Mouse (Mus musculus): ENCODE data around the gene Kdm2a.

Gene Kdm2a

DNA sequence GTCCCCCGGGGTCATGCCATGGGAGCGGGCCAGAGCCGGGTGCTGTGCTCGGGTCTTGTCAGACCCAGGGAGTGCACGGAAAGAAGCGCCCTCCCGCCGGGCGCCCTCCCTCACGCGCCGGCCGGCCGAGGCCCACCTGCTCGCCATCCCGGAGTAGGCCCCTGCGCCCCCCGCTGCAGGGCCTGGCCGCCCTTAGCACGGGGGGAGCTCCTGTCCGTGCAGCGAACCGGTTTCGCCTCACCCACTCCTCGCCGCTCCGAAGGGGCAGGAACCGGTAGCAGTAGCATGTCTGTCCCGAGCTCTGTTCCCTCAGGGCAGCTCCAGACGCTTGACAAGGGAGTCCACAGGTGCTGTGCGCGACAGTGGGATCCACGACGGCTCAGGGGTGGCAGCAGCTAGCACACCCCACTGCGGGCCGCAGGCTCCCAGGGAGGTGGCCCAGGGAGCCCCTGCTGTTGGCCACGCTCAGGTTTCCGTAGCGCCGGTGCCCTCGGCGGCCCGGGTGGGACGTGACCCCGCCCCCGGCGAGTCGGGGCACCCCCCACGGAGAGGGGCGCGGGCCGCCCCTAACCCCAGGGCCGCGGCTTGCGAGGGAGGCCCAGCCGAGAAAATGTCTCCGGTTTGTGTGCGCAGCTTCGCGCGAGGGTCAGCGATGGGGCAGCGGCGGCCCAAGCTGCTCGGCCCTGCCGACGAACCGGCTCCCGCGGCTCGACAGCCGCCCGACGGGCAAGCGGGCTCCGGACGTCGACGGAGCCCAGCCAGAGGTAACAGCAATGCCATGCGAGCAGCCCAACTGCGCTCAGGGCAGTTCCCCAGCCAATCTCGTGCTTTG is at the start of gene Kdm2a:
TSS of gene Kdm2a (minus strand) at position 488 of the 832 bp plus-strand sequence.
- peak; percentile 45 to 59 for DNase-seq

DNA sequence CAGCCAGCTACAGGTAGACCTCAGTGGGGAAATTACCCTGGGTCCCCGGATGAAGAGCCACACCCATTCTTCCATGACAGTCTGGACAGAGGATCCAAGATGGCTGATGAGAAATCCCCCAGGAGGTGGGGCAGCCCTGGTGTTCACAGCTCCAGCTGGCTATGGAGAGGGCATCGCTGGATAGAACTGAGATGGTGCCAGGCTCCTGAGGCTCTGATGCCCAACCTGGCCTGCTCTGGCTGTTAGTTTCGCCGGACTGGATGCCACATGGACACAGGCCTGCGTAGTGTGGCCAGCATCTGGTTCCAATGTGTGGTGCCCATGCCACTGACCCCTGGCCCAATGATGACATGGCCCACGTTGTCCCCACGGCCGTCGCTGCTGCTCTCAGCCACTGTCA is 49.4 kb upstream of the Kdm2a start:
- no peak for DNase-seq

DNA sequence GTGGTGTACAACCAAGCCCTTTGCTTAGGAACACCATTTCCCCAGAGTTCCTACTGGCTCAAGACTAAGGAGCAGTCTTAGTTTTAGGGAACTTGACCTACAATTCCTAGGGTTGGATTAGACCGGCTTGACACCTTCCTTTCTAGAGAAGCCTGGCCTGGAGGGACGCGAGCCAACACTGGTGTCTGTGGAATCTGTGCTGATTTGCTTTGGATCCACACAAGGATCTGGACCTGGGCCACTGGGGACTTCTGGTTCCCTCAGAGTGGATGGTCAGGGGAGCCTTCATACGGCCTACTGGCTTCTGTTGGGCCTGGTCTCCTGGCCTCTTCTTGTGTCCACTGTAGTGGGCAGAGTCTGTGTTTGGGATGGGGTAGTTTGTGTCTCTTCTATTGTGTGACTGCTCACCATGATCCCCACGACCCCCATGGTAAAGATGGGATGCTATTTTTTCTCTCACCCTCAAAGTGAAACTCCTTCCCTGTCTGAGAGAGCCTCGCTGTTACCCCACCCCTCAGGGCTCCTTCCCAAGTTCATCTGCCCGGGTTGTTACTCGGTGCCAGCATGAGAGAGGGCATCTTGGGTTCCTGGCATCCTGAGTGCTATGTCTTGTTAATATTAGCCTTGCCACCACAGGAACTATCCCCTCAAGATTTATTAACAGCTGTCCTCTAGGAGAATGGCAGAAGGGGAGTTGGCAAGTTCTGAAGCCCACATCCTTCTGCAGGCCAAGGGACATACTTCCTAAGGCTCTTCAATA is 48.8 kb upstream of the Kdm2a start:
- DNase-seq: no peak

DNA sequence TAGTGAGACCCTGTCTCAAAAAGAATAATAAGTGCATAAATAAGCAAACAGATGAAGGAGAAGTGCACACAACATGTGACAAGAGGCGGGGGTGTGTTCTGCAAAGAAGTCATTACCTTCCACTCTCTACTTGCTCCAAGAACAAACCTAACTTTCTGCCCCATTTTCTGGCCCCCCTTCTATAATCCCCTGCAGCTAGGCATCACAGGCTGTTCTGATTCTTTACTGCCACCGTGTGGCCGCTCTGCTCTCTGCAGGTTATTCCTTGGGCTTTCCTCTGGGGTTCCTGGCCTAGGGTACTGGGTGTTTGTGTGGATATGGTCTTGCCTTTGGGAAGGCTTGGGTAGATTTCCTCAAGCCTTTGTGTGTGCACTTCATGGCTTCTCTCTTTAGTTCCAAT is 44.3 kb upstream of the Kdm2a start:
- DNase-seq: peak; percentile 27 to 72

DNA sequence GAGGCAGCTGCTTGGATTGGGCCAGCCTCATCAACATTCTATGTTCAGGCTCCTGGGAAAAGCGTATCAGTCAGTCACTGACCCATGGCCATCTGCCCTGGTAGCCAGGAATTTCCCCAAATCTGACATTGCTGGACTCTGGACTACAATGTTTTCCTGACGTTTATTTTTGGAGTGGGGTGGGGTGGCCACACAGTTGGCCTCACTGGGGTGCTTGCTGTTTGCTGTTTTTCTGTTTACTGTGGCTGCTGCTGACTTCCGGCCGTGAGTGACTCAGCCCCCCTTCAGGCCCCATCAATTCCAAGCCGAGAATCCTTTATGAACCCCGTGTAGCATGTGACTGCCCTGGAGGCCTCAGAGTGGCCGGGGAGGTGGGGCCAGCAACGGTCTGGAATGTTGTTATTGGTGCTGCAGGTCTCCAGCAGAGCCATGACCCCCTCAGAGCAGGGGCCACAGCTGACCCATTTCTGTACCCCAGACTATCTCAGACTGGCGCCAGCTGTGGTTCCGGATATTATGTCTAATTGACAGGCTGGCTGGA is 43.6 kb upstream of the Kdm2a start:
- DNase-seq: no peak

DNA sequence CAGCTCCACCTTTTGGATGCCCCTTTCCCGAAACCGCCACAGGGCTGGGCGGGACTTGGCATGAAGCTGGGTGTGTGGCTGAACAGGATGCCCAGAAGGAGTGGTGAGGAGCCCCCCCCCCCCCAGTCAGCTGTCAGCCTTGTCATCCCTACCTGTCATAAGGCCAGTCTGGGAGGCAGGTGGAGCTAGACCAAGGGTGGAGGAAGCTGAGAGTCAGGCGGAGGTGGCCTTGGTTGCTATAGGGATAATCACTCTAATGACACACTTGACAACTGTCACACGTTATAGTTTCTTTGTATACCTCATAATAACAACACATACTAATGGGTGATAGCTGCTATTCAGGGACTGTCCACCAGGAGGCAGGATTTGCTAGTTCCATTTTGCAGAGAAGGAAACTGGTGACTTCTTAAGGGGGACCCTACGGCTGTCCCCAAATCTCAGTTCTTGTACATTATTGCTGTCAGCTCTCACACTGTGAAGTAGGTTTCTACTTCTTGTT is 43.1 kb upstream of the Kdm2a start:
- peak in 1 of 2 experiments; percentile 65 for DNase-seq

DNA sequence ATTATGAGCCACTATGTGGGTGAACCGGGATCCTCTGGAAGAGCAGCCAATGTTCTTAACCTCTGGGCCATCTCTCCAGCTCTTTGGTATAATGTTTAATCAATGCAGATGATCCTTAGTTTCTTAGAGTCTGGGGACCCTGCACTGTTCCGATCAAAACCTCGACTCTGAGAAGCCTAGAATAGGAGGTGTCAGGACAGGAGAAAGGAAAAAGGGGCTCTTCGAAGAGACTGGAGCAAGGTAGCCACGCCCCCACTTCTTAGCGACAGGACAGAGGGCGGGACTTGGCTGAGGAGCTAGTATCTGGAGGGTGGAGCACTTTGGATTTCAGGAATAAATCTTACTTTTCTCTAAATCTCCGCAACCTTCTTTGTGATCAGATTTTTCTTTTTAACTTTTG is 42.1 kb upstream of the Kdm2a start:
- no peak for DNase-seq

DNA sequence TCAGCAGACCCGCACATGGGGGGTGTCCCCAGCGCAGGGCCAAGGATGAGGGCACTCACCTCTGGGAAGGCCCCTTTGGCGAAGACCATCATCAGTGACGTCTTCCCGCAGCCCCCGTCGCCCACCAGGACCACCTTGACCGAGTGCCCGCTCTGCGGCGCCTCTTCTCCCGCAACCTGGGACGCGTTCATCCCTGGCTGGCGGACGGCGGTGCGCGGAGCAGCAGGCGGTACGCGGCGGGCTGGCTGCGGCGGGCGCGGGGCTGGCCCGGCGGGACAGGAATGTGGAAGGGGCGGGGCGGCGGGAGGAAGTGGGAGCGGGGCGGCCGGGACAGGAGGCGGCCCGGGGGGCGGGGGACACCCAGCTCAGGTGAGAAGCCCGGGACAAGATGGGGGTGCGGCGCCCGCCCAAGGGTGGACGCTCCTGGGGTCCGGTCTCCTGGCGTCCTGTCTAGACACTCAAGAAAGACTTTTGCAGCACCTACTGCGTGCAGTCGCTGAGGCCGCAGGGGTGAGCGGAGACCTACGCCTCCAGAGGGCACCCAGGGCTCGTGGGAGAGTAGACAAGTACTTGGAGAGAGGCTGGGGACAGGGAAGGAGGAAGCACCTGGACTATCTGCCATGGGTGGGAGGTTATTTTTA is 41.2 kb upstream of the Kdm2a start, which contains the start of gene Rhod:
TSS of gene Rhod (minus strand) at position 272 of the 641 bp plus-strand sequence.
- DNase-seq: peak; percentile 27 to 45

DNA sequence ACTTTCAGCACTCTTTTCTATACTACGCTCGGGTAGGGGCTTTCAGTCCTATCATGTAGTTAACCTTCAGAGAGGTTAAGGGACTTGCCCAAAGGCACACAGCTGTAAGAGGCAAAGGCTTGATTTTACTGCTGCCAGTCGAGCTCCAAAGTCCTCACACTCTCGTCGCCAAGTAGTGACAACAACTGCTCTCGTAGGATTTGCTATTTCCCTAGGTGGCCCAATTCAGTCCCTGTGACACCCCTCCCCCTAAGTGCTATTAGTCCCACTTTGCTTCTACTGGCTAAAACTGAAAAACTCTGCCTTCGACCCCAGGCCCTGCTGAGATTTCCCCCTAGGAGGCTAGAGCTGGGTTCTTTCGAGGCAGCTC is 40.7 kb upstream of the Kdm2a start:
- DNase-seq: no peak

DNA sequence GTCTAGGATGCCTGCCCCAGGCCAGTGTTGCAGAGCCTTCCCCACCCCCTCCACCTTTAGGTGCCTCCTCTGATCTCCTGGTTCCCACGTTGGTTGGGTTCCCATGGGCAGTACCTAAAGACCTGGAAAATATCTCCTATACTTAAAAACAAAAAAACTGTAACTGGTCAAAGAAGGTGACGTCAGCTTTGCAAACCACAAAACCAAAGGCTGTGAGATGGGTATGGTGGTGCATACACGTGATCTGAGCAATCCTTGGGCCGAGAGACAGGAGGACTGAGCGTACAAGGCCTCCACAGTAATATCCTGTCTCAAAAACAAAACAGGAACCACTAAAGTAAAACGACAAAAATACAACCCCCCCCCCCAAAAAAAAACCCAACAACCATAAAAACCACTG is 39.8 kb upstream of the Kdm2a start:
- DNase-seq: no peak

DNA sequence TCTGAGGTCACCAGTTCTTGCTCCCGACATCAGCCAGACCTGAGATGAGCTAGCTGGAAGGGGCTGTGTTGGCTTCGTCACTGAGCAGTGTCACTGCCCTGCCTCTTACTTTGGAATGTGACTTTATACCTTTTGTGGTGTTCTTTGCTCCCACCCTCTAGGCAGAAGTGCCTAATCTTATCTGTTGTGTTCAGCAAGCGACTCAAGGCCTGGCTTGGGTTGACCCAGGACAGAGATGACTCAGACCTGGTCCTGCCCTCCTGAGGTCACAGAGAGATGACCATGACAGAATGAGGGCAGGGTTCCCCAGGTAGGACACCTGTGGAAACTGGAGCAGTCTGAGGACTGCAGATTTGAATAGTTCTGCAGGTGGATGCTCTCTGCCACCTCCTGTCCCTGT is 38.2 kb upstream of the Kdm2a start:
- DNase-seq: no peak

DNA sequence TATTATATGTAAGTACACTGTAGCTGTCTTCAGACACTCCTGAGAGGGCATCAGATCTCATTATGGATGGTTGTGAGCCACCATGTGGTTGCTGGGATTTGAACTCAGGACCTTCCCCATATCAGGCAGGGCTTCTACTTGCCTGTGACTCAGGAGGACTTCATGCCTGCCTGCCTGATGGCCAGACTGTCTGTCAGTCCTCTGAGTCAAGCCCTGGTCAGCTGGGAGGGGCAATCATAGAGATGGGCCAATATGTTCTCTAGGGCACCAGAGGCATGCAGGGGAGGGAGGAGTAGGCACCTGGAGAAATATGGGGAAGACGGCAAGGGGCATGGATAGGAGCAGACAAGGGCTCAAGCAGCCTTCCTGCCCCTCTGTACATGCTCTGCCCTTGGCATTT is 36.9 kb upstream of the Kdm2a start:
- no peak for DNase-seq

DNA sequence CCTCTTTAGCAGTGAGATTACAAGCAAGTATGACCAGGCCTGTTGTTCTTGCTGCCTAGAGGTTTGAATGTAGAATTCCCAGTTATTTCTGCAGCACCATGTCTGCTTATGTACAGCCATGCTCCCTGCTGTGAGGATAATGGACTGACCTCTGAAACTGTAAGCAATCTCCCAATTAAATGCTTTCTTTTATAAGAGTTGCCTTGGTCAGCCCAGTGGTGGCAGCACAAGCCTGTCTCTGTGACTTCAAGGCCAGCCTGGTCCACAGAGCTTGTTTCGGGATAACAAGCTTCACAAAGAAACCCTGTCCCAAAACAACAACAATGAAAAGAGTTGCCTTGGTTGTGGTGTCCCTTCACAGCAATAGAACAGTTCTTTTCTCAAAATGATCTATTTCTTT is 35.7 kb upstream of the Kdm2a start:
- no peak for DNase-seq

DNA sequence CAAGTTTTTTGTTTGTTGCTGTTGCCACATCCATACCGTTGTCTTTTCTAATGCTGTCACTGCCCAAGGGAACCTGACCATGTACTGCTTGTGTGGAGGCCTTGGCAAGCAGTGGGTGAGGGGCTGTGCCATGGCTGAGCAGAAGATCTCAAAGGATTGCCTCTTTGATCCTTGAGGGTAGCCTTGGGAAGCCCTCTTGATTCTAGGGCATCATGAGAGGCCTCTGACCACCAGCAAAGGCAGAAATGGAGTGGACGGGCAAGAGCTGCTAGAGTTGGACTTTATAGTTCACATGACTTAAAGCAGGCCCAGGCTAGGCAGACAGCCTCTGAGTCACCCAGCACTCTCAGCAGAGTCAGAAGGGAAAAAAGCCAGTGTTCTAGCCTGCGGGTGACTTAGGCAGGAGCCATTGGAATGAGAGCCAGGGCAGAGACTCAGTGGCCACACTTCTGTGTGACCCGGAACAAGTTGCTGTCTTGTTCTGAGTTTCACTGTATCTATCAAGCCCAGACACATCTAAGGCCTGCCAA is 32.1 kb upstream of the Kdm2a start:
- DNase-seq: no peak

DNA sequence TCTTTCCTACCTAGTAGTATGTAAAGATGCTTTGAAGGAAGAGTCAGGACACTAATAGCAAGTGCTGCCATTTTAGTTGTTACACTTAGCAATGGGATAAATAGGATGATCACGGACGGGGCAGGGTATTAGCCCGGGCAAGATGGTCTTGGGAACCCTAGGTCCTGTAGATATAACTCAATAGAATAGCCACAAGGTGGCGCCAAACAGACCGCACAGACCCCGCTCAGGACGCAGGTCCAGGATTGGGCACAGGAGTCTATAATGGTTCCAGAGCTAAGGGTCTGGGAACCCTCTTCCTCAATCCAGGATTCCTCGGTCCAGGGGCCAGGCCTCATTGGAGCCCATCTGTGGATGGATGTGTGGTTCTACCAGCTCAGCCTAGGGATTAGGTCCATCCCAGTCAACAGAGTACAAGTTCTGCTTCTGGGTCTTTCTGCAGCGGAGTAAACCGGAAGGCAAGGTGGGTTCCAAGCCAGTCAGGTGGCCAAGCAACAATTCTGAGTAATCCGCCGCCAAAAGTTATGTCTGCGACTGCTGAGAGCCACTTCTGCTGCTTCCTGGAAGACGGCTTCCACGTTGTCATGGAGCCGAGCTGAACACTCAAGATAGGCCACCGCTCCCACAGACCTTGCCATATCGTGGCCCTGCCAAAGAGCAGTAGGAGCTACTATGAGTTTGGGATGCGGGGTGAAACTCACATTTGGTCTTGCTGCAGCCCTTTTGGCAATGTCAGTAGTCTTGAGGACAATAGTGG is 27.7 kb upstream of the Kdm2a start:
- no peak for DNase-seq

DNA sequence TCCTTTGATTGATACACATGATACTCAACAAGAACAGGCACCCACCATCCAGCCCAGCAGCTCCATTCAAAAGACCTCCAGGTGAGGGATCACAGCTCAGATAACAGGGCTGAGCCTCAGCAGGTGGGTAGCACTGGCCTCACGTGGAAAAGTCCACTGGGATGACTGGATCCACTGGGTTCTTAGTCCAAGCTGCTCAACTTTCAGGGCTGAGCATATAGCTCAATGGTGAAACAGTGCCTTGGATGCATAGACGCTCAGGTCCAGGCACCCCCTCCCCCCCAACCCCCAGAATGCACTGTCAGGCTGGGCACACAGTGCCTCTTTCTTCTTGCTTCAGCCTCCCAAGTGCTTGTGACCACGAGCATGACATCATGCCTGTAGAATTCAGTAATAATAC is 24.9 kb upstream of the Kdm2a start:
- DNase-seq: no peak

DNA sequence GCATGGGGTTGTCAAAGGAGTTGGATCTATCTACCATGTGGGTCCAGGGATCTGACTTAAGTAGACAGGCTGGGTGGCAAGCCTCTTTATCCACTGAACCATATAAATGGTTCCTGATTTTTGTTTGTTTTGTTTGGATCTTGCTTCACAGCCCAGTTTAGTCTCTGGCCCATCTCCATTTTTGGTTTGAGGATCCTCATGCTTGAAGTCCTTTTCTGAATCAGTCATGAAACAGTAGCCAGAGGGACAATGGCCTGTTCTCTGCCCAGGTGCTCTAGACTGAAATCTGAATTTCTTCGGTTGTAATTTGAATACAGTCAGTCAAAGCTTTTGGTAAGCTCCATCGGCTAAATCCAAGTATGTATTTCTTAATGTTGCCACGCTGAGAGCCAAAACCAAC is 24.5 kb upstream of the Kdm2a start:
- DNase-seq: no peak

DNA sequence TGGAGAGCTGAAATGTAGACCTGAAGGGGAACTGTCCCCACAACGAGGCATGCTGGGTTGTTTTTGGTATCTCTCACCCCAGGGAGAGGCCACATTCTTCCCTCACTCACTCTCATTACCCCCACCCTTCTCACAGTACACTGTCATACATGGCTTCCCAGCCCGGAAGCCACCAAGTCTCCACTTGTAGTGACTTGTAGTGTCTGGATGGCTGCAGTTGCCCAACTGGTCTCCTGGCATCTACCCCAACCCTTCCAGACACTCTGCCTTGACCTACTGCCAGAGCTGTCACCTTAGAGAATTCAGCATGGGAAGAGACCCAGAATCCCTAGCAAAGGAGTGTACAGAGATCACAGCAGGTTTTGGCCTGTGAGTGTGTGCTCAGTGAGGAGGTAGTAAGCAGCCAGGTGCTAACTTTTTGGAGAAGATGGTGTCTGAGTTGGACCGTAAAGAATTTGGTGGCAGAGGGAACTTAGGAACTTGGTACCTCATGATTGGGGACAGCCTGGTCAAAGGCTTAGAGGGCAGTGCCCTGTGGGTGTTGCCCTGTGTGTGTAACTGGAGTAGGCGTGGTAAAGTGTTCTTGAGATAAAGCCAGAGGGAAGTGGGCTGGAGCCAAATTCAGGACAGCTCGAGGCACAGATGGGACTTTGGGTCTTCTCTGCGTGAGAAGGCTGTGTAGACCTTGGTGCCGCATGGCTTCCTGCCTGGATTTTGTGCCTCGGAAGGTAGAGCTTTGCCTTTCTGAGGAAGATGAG is 22.2 kb upstream of the Kdm2a start:
- DNase-seq: no peak

DNA sequence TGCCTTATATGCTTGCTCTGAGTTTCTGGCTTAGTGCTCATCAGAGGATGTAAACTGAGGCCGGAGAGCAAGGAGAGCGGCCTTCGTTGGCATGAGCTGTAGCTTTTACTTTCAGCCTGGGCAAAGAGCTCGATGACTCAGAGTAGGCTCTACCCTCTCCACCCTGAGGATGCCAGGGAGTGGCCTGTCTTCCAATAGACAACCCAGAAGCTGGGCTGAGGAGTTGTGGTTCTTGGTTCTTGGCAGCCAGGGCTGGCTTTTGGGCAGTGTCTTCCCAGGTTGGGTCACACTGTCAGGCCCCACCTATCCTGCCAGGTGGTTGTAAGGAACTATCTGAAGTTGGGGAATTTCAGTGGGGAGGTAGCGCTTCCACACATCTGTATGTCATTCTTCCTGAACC is 21.6 kb upstream of the Kdm2a start:
- no peak for DNase-seq

DNA sequence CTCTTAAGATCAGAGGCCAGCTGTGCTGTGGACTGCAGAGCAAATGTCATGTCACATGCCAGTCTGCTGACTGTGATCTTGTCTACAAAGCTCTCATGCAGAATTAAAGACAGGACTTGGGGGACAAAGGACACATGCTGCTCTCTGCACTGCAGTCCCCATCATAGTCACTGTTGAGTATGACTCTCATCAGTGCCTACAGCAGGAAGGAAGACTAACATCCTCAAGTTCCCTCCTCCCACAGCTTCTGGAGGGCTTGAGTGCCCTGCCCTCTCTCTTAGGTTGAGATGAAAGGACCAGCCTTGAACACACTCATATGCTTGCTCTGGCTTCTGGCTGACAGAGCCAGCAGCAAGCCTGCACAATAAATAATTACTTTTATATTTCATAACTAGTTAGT is 19.6 kb upstream of the Kdm2a start:
- DNase-seq: no peak

DNA sequence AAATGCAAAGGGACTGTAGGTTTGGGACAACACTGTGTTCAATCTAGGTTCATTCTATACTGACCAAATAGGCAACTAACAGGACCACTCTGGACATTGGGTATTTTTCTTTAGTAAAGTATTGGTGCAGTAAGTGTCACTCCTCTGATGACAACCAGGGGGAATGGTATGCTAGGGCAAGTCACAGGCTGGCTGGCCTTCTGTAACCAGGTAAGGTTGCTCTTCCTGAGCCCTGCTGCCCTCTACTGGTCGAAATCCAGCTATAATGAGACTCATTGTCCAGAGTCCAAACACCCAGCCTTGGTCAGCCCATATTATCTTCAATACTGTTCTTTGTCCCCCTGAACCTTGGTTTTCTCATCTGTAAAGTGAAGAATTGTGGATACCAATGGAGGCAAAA is 19.1 kb upstream of the Kdm2a start:
- peak; percentile 38 to 79 for DNase-seq

Data from spleen, adult 18-20 months (tissue).